Comparison of ENCODE assay signal across 9 mouse cellular contexts in the genomic region with DNA sequence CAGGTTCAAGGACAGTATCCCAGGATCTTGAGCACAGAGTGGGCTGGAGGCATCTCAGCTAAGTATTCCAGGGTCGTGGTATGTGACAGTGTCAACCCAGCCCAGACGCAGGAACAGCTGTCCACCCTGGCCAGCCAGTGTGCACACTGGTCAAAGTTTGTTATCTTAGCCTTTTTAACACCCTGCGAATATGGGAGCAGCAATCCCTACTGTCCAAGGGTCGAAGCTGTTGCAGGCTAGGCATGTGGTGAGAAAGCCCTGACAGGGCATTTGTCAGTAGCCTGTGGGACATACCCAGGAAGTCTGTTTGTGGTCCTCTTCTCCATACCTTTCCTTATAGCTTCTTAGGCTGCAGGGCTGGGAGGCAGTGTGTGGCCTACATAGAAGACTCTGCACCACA. TPM values are rescaled to one million over a fixed set of nuclear protein-coding genes. Genes with fewer than 3 reads are reported as not detected.
DNase-seq lines count a peak whose midpoint lies in the region; ATAC-seq lines count a peak whose summit lies in the region.
"Had no signal": no experiment of that assay in that cellular context is flagged by ENCODE, and none has a peak within 500 bp of the region (broad histone marks: within the 10 kb centered on the region; RNA-seq: fewer than 3 reads in every experiment).

No protein-coding gene starts in this region.

- peak overlapping the region; percentile 95 for H3K27ac ChIP-seq in heart, embryonic 11.5 days (ENCODE audit: low read depth, low read length)
- H3K27ac ChIP-seq in forebrain, embryonic 16.5 days (ENCODE audit: low read length), result peak overlapping the region; percentile 49; the same call in 1 of the 2 replicates
- peak overlapping the region; percentile 69; the same call in 1 of the 2 replicates for H3K27ac ChIP-seq in limb, embryonic 13.5 days

- no peaks in the 10 kb centered on the region for H3K9me3 ChIP-seq in heart, embryonic 11.5 days (replicated peaks; ENCODE audit: control insufficient read depth, low read length)
- no peaks in the 10 kb centered on the region for H3K9me3 ChIP-seq in forebrain, embryonic 16.5 days (ENCODE audit: control insufficient read depth, low read length)
- H3K9me3 ChIP-seq in limb, embryonic 13.5 days, result no peaks in the 10 kb centered on the region

- H3K4me3 ChIP-seq in heart, embryonic 11.5 days (ENCODE audit: low read depth, low read length), result peak overlapping the region; percentile 4; the same call in 1 of the 2 replicates
- no peak overlapping the region for H3K4me3 ChIP-seq in forebrain, embryonic 16.5 days (replicated peaks; ENCODE audit: low read length)
- H3K4me3 ChIP-seq in limb, embryonic 13.5 days, result no peak overlapping the region

- H3K36me3 ChIP-seq in heart, embryonic 11.5 days (ENCODE audit: control insufficient read depth, insufficient read depth, low read length), result no peaks in the 10 kb centered on the region
- no peaks in the 10 kb centered on the region for H3K36me3 ChIP-seq in forebrain, embryonic 16.5 days (ENCODE audit: control insufficient read depth, insufficient read depth)
- peaks cover 41% of the 10 kb centered on the region for H3K36me3 ChIP-seq in limb, embryonic 13.5 days

- H3K9ac ChIP-seq in heart, embryonic 11.5 days (ENCODE audit: low read depth, low read length), result peak overlapping the region; percentile 50; the same call in 1 of the 2 replicates
- no peak overlapping the region for H3K9ac ChIP-seq in forebrain, embryonic 16.5 days (replicated peaks; ENCODE audit: low read depth, low read length)
- no peak overlapping the region for H3K9ac ChIP-seq in limb, embryonic 13.5 days

- peak overlapping the region; percentile 54 for H3K4me2 ChIP-seq in heart, embryonic 11.5 days
- no peak overlapping the region for H3K4me2 ChIP-seq in forebrain, embryonic 16.5 days (ENCODE audit: low read length)
- H3K4me2 ChIP-seq in limb, embryonic 13.5 days (replicated peaks), result peak overlapping the region; percentile 21; the same call in 1 of the 2 replicates

- DNase-seq in heart, postnatal 4 days, result no peak
- peak; percentile 90 for DNase-seq in 3T3-L1 (ENCODE audit: low read depth, low spot score)
- DNase-seq in T-cell, adult 2 months (ENCODE audit: low spot score), result no peak
- no peak for DNase-seq in thymus, postnatal 0 days (ENCODE audit: low spot score)
- DNase-seq in layer of hippocampus, adult 9-11 months, result no peak

- ATAC-seq in heart, embryonic 11.5 days (replicated peaks; ENCODE audit: insufficient number of reproducible peaks, low FRiP score, low TSS enrichment), result 0 out of 2 replicates have a peak, but pooled peaks have one; percentile 4
- no peak for ATAC-seq in forebrain, embryonic 16.5 days
- ATAC-seq in limb, embryonic 13.5 days (ENCODE audit: low FRiP score, low read depth), result 0 out of 2 replicates have a peak, but pooled peaks have one; percentile 10

- H3K4me1 ChIP-seq in heart, embryonic 11.5 days (ENCODE audit: control insufficient read depth, insufficient read depth, low read length), result peaks cover 51% of the 10 kb centered on the region
- peaks cover 9% of the 10 kb centered on the region; the same call in 1 of the 2 replicates for H3K4me1 ChIP-seq in forebrain, embryonic 16.5 days (replicated peaks; ENCODE audit: control insufficient read depth, insufficient read depth, low read length)
- H3K4me1 ChIP-seq in limb, embryonic 13.5 days, result peaks cover 25% of the 10 kb centered on the region

- no peaks in the 10 kb centered on the region for H3K27me3 ChIP-seq in heart, embryonic 11.5 days (ENCODE audit: control insufficient read depth, insufficient read depth, low read length)
- H3K27me3 ChIP-seq in forebrain, embryonic 16.5 days (replicated peaks; ENCODE audit: control insufficient read depth, insufficient read depth, low read length), result no peaks in the 10 kb centered on the region
- H3K27me3 ChIP-seq in limb, embryonic 13.5 days, result no peaks in the 10 kb centered on the region
- H3K27me3 ChIP-seq: CH12.LX had no signal

- WGBS in heart, embryonic 11.5 days (ENCODE audit: insufficient replicate concordance), result 8% methylated on average over 4 of the region's 4 CpGs
- 89% methylated on average over 4 of the region's 4 CpGs for WGBS in forebrain, embryonic 16.5 days
- 81% methylated on average over 4 of the region's 4 CpGs for WGBS in limb, embryonic 13.5 days

RNA-seq across cellular contexts. Expression of gene Dusp1, which starts 22.1 kb away (rescaled TPM):
- 30.0 and 33.9 TPM in 2 replicates for polyA plus RNA-seq in heart, embryonic 11.5 days (2014; fragmentation: Nextera tagmentation; extraction: Ambion mirVana)
- 10 to 100 TPM; 66.9 to 69.5 TPM for total RNA-seq in heart, postnatal 4 days (2021)
- 44.1 and 47.8 TPM in 2 replicates for polyA plus RNA-seq in forebrain, embryonic 16.5 days (2015; fragmentation: Nextera tagmentation; extraction: Ambion mirVana)
- 17.5 and 18.9 TPM in 2 replicates for polyA plus RNA-seq in limb, embryonic 13.5 days (2015; fragmentation: Nextera tagmentation; extraction: Ambion mirVana)
- polyA plus RNA-seq in thymus, postnatal 0 days (2015; fragmentation: Nextera tagmentation; extraction: Ambion mirVana), result 22.4 and 26.4 TPM in 2 replicates

RNA-seq across cellular contexts. Expression of gene Ergic1, which starts 22.8 kb away (rescaled TPM):
- 147 TPM in 2 replicates for polyA plus RNA-seq in heart, embryonic 11.5 days (2014; fragmentation: Nextera tagmentation; extraction: Ambion mirVana)
- 100 to 1,000 TPM; 109 to 115 TPM for total RNA-seq in heart, postnatal 4 days (2021)
- polyA plus RNA-seq in forebrain, embryonic 16.5 days (2015; fragmentation: Nextera tagmentation; extraction: Ambion mirVana), result 102 and 113 TPM in 2 replicates
- polyA plus RNA-seq in limb, embryonic 13.5 days (2015; fragmentation: Nextera tagmentation; extraction: Ambion mirVana), result 122 and 126 TPM in 2 replicates
- 64.6 and 70.2 TPM in 2 replicates for polyA plus RNA-seq in thymus, postnatal 0 days (2015; fragmentation: Nextera tagmentation; extraction: Ambion mirVana)
